Mouse (Mus musculus): ENCODE data around the gene Adora2b. TPM values are rescaled to one million over a fixed set of nuclear protein-coding genes. Genes with fewer than 3 reads are reported as not detected.

Adora2b gene
- total RNA-seq (2021) = 1 to 10 TPM; 8.0 to 9.5 TPM
- long read RNA-seq, experiment 1, transcript Adora2b-201 (2 exons, 1,845 nt) = major isoform, 12 of 13 reads
- long read RNA-seq, experiment 1, partial matches to known transcripts = 0 of 13 reads
- long read RNA-seq, experiment 1, other reads (novel, unspliced or antisense) = 1 of 13 reads
- long read RNA-seq, experiment 2, transcript Adora2b-201 (2 exons, 1,845 nt) = major isoform, 19 of 19 reads
- long read RNA-seq, experiment 2, partial matches to known transcripts = 0 of 19 reads
- long read RNA-seq, experiment 2, other reads (novel, unspliced or antisense) = 0 of 19 reads

DNA sequence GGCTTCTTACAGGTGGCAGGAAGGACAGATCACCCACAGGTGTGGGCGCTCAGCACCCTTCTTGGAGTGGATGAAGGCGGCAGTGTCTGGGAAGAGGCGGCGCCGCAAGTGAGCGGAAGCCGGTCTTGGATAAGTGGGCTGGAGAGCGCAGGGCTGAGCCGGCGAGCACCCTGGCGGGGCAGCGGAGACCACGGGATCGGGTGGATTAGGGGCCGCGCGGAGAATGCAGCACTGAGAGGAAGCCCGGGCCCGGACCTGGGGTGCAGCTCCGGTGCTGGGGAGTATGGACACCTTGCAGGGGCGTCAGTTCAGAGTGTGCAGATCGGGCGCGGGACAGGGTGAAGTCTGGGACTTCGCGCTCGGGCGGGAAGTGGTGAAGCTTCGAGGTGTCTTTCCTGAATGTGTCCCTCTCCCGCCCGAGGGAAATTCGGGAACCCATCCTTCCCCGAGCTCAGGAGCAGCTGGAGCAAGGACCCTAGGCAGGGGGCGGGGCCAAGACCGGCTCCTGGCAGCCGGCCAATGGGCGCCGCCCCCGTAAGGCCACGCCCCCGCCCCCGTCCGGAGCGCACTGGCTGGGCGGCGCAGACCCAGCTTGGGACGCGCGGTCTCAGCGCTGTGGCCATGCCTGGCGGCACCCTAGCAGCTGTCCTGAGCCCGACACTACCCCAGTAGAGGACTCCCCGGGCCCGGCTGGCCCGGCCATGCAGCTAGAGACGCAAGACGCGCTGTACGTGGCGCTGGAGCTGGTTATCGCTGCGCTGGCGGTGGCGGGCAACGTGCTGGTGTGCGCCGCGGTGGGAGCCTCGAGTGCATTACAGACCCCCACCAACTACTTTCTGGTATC is at the start of gene Adora2b:
Gene Adora2b, plus strand, starts transcription at position 584 of the 844 bp plus-strand sequence.
- DNase-seq (ENCODE audit: low spot score in 2 of 2) = peak; percentile 37 to 51

DNA sequence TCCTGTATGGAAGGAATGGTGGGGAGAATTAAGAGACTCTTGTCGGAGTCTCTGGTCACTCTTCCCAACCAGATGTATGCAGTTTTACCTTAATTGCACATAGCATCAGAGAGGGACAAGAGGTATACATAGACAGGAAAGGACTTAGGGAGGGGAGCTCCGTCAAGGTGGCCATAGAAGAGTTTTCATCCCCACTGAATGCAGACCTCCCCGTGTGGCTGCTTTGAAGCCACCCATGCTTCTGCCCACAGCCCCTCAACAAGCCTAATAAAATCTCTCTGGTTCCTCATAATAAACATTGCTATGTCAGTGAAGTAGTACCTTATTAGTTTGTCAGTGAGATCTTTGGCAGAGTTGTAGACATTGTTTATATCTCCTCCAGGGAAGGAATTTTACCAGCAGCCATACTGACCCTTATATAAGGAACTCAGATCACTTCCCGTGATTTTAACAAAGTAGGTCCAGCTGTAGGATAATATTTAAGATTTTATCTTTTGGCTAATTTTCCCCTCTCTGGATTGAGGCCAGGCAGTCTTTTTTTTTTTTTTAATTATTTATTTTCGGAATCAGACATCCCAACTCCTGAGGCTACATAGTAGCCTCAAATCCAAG is 47.8 kb upstream of the Adora2b start:
- DNase-seq (ENCODE audit: low spot score in 2 of 2) = no peak

DNA sequence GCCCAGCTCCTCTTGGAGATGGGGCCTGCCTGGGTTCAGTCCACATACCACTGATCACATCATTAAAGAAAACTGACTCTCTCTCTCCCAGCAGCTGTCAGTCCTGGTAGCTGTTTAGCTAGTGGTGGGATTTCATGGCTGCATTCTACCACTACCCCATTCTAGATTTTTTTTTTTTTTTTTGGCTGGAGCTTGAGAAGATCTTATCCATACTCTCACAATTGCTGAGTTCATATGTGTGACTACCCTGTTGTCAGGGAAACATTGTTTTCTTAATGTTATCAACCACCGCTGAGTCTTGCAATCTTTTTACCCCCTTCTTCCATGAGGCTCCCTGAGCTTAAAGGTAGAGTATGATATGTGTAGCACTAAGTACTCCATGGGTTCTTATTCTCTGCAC is 46.1 kb upstream of the Adora2b start:
- DNase-seq (ENCODE audit: low spot score in 2 of 2) = no peak

DNA sequence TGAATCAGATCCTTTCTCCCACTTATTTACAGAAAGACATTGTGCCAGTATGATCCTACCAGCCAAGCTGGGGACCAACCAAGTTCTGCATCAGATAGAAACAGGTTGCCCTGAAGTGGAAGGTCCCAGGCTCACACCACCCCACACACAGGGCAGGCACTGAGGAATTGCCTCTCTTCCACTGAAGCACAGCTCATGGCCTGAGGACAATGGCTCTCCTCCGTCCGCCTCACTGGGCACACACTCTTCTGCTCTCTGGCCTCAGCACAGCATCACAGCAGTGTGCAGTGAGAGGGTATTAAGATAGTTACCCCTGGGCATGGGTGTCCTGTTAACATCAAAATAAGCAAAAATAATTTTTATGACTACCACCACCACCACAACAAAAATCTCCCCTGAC is 39.7 kb upstream of the Adora2b start:
- no peak for DNase-seq (ENCODE audit: low spot score in 2 of 2)

DNA sequence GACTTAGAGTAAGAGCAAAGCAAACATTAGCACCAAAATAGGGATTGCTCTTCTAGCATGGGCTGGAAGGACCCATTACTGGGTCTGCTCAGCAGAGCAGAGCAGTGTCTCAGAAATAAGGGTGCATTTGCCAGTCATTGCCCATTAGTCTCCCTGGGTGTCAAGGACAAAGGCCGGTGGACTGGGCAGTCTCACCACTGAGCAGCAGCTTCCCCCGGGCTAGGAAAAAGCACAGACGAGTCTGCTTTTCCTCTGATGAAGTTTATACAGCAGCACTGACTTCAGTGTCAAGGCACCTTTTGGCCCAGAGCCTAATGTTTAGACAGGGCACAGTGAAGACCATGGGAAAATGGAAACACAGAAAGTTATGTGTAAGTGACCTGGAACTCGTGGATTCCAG is 38.9 kb upstream of the Adora2b start:
- DNase-seq (ENCODE audit: low spot score in 2 of 2) = no peak

DNA sequence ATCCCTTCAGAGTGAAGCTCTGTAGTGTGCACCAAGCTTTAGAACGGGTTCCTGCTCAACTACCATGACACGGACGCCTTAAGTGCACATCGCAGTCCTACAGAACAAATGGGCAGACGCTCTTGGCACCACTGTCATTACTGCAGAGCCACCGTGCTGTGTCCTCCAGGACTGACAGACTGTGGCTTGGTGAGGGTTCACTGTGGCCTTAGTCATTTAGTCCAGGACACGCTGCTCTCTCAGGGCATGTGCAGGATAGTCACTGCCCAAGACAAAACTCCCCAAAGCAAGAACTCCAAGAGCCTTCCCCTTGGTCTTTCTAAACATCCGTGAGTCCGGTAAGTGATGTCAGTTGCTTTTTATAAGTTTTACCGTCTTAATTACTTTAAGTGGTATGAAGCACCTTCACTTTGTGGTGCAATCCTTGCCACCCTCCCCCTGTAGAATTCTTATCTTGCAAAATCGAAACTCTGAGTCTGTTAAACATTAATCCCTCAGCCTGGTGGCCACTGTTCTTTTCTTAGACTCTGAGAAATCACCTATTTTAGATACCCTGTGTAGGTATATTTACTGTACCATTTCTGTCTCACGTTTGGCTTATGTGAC is 35.3 kb upstream of the Adora2b start:
- DNase-seq (ENCODE audit: low spot score in 2 of 2) = no peak

DNA sequence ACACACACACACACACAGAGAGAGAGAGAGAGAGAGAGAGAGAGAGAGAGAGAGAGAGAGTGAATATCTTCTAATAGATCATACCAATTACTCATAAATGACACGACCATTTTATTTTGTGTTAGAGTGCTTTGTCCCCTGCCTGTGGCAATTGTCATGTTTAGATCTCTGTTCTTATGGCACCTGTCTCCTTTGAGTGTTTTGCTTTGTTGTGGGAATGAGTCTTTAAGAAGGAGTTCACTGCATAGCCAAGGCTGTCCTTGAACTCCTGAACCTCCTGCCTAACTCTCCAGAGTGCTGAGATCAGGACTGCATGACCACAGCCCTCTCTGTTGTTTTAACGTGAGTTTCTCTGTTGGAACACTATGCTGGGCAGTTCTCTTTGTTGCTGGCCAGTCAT is 33.7 kb upstream of the Adora2b start:
- DNase-seq (ENCODE audit: low spot score in 2 of 2) = no peak

- DNase-seq (ENCODE audit: low spot score in 2 of 2) = no peak
Measured at GRCm38 (mm10) chr11:62217751-62218150, 31.0 kb upstream of the Adora2b start.

DNA sequence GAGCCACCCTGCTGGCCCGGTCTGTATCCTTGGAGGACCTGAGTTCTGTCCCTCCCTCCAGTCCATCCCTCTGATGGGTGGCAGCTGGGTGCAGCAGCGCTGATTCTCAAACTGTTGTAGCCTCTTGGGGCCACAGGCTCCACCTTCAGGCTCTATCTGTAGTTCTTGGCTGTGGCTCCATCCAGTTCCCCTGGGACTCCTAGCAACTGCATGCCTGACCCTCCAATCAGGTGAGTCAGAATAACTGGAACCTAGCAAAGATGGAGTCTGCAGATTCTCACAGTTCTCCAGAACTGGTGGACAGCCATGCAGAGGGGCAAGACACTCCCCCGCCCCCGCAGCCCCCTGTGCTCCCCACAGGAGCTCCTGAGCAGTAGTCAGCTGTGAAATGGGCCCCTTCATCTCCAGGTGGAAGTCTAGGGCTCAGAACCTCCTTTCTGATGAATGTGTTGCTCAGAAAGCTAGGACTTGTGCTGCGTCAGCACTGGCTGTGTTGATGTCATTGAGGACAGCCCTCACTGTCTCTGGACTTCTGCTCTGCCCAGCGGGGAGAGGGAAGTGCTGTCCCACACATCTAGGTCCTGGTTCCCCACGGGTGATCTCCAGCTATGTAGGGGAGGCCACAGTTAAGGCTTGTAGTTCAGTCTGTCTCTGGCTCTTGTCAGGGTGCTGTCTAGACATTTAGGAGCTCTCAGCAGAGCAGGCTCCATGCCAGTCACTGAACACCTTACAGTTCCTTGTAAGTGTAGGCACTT is 27.9 kb upstream of the Adora2b start:
- no peak for DNase-seq (ENCODE audit: low spot score in 2 of 2)

- no peak for DNase-seq (ENCODE audit: low spot score in 2 of 2)
Measured at GRCm38 (mm10) chr11:62223416-62223815, 25.4 kb upstream of the Adora2b start.

- DNase-seq (ENCODE audit: low spot score in 2 of 2) = no peak
Measured at GRCm38 (mm10) chr11:62223962-62224361, 24.8 kb upstream of the Adora2b start.

DNA sequence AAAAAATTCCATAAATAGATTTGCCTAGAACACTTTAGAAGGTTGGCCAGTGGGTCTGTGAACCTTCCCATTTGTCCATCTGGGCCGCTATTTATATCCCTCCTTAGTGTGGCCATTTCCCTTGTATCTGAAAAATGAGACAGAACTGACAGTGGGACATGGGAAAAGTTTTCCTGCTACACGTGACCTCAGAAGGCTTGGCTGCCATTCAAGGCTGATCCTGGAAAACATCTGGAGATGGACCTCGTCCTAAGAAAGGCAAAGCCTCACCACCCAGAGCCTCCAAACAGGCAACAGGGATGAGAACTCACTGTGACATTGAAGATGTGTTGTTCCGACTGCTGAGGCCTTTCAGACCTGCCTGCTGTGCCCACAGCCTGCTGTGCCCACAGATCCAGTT is 24.0 kb upstream of the Adora2b start:
- no peak for DNase-seq (ENCODE audit: low spot score in 2 of 2)

- DNase-seq (ENCODE audit: low spot score in 2 of 2) = no peak
Measured at GRCm38 (mm10) chr11:62240631-62241261, 8.0 kb upstream of the Adora2b start.

GRCm38 (mm10) chr11:62243871-62244270 is 4.9 kb upstream of the Adora2b start:
- no peak for DNase-seq (ENCODE audit: low spot score in 2 of 2)

DNA sequence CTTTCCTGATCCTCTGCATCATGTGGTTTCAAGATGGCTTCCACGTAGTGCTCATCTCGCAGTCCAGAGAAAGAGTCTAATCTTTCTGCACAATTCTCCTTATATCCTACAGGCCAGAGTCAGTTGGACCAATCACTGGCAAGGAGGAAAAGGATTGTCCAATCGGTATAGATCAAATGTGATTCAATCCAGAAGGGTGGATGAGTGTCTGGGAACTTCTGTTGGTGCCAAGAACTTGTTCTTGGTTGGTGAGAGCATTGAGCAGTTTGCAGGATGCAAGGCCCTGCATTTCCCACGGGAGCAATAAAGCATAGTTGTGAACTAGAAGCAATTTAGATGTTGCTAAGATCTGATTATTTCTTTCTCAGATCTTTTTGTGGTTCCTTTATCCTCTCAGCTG is 4.3 kb upstream of the Adora2b start:
- DNase-seq (ENCODE audit: low spot score in 2 of 2) = no peak

DNA sequence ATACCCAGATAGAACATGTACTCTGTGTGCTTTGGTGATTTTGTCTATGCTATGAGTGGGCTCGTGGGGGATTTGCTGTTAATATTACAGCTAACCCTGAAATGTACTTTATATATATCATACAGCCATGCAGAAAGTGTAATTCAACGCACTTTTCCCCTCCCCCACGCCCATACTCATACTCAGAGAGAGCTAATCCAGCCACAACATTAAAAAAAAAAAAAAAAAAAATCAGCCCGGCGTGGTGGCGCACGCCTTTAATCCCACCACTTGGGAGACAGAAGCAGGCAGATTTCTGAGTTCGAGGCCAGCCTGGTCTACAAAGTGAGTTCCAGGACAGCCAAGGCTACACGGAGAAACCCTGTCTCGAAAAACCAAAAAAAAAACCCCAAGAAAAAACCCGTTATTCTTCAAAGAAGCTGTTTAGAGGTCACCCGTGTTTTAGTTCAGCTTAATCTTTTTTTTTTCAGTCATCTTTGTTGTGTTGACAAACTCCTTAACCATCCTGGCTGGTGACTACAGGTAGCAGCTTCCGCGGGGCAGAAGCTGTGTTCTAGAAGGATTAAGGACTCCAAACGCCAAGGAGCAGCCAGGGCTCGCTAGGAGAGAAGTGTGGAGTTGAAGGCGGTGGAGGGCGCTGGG is 904 bp upstream of the Adora2b start:
- DNase-seq (ENCODE audit: low spot score in 2 of 2) = no peak

DNA sequence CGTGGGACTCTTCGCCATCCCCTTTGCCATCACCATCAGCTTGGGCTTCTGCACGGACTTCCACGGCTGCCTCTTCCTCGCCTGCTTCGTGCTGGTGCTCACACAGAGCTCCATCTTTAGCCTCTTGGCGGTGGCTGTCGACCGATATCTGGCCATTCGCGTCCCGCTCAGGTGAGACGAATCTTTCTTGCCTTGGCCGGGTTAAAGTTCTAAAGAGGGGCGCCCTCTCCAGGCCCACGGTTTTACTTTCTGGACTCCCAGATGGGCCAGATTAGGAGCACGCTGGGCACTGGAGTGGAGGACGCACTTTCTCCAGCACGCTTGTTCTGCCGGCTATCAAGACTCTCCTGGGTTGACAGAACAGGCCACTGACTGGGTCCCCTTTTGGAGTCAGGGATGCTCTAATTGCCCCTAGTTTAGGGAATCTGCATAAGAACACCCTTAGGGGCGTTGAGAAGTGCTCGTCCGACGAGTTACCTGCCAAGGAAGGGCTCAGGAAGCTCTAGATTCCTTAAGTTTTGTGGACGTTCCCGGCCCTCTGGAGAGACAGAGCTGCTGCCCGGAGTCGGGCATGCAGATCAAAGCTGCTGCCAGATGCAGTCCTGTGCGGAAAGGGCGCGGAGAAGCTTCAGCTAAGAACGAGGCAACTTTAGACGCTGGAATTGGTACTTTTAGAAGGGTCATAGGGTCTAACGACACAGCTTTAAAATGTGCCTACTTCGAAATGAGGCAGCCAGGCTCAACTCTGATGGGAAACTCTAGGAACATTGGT is 668 bp downstream of the Adora2b start:
- no peak for DNase-seq (ENCODE audit: low spot score in 2 of 2)

DNA sequence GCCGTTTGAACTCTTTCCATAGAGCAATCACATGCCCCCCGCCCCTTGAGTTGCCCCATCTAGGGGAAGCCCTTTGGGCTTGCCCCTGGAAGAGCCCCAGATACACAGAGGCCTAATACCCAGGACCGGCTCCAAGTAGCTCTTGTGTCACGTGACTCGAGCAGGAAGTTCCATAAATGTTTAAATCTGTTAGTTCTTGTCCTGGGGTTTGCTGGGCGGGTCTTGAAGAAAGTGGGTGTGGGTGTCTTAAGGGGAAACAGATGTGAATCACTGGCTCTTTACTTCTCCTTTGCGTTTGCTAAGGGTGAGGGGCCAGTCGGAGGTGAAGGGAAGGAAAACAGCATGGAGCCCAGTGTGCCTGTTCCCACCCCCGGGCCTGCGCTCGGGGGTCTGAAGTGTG is 2.3 kb downstream of the Adora2b start:
- no peak for DNase-seq (ENCODE audit: low spot score in 2 of 2)

GRCm38 (mm10) chr11:62253380-62253779 is 4.6 kb downstream of the Adora2b start:
- DNase-seq (ENCODE audit: low spot score in 2 of 2) = no peak
